Mouse (Mus musculus): ENCODE data around the gene Hmcn2.
A peak's percentile ranks its signal among the peaks of the same experiment; 100 is the strongest.

The Hmcn2 gene

DNA sequence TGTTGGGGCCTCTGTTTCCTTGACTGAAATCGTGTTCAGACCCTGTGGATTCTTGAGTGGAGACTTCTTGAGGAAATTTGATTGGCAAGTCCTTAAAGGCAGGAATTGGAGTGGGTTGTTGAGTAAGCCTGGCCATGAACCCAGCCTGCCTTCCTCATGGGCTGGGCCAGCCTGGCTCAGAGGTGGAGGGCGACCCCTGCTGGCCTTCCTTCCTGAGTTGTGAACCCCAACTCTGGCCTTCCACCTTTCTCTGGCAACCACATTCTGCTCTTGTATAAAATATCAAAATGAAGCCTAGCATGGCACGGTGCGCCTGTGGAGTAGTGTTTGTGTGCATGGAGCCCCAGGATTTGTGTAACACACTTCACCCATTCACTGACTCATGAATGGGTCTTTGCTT lies 8.5 kb upstream of the Hmcn2 start:
- DNase-seq, result peak in 1 of 2 experiments; percentile 33

DNA sequence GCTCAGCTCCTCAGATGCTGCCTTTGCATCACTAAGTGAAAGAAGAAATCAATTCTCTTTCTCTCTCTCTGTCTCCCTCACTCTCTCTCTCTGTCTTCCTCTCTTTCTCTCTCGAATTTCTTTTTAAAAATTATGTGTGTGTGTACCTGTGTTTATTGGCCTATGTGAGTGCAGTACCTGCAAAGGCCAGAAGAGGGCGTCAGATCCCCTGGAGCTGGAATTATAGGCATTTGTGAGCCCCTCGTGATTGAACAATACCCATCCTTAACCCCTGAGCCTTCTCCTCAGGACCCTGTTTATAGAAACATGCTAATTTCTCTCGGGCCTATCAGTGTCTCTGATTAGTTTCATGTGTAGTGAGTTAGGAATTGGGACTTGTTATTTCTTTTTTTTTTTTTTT lies 6.0 kb upstream of the Hmcn2 start:
- no peak for DNase-seq

DNA sequence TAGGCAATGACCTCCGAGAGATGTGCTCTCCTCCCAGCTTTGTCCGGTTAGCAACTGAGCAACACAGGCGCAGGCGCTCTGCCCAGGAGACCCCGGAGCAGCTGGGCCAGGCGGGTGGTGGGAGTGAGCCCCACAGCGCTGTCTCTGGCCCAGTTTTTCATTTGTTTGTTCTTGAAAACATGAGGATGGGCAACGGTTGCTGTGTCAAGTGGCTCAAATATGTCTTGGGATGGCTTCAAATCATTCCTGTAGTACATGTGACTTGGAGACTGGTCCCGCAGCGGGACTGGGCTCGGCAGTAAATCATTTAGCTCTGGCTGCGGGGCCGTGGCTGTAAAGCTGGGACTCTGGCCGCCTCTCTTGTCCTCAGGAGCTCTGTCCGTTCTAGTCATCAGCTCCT lies 4.7 kb upstream of the Hmcn2 start:
- no peak for DNase-seq

DNA sequence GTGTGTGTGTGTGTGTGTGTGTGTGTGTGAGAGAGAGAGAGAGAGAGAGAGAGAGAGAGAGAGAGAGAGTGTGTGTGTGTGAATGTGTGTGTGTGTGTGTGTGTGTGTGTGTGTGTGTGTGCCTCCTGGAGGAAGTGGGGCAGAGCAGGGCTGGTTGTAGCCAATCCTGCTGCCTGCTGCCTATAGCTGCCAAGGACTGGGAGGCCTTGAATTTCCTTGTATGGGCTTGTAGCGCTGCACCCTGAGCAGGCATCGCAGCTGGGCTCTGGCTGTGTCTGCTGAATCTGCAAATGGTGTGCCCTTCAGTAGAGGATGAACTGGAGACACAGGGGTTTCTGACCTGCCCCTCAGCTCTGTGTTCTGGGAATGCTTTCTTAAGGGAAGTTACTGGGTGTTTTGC lies 3.9 kb downstream of the Hmcn2 start:
- no peak for DNase-seq

DNA sequence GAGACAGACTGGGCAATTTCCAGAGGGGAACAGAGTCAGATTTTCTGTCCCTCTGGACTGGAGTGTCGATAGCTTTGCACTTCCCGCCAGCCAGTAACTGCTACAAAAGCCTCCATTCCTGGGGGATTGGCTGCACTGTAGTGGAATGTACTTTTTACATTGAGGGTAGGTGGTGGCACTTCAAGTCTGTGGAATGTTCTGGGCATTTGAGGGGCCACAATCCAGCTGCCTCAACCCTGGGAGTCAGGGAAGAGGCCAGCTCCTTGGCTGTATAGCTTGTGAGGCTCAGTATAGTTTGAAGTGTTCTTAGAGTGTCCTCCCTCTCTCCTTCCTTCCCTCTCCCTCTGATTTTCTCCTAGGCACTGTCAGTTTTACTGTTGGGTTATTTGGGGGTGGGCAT lies 5.0 kb downstream of the Hmcn2 start:
- DNase-seq, result no peak

DNA sequence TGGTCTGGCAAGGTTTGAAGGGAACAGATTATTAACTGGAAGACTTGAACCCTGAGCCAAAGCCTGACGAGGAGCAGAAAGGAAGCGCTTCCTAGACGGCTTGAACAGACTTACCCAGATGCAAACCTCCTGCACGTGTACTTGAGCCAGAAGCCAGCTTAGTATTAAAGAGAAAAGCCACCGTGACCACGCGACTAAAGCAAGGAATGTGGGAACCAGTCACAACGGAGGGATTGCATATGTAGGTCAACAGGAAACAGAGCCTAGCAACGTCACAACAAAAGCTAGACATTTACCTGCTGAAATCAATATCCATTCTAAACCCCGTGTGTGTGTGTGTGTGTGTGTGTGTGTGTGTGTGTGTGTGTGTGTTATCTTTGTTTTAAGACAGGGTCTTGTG lies 13.0 kb downstream of the Hmcn2 start:
- DNase-seq, result no peak

DNA sequence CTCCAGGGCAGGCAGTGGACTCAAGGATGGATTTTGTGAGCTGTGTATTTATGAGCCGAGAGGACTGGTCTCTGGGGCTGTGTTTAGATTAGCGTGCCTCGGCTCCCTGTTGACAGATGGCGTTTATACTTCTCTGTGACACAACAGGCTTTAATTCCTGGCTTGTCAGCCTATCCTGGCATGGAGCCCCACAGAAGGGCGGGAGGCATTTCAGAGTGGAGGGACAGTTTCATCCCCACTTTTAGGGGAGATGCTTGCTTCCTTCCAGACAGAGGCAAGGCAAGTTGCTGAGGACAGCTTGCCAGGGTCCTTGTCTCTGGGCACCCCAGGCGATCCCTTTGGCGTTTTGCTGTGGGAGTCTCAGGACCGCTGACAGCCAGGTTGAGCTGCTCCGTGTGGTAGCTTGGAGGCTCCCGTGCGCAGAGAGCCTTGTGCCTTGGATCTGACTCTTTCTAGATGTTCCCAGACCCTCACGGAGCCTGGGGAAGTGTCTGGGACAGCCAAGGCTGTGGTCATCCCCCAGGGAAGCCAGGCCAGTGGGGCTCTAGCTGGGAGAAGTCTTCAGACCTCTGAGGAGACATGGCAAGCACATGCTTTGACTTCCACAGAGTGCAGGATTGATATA lies 23.6 kb downstream of the Hmcn2 start:
- no peak for DNase-seq

DNA sequence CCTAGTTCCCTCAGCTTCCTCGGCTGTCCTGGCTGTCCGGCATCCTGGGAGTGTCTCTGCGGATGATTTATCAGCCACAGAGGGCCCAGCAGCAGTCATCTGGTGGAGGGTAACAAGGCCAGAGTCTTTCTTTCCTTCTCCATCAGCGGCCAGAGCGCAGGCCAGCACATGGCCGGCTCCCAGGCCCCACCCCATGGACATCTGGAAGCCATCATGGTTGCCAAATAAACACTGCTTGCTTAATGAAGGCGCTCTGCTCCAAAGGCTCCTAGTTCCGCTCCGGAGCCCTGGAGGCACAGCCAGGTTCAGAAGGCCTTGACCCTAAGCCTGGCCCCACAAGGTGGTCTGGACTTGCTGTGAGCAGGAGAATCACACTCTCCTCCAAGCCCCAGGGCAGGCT lies 25.6 kb downstream of the Hmcn2 start:
- peak; percentile 35 to 48 for DNase-seq

DNA sequence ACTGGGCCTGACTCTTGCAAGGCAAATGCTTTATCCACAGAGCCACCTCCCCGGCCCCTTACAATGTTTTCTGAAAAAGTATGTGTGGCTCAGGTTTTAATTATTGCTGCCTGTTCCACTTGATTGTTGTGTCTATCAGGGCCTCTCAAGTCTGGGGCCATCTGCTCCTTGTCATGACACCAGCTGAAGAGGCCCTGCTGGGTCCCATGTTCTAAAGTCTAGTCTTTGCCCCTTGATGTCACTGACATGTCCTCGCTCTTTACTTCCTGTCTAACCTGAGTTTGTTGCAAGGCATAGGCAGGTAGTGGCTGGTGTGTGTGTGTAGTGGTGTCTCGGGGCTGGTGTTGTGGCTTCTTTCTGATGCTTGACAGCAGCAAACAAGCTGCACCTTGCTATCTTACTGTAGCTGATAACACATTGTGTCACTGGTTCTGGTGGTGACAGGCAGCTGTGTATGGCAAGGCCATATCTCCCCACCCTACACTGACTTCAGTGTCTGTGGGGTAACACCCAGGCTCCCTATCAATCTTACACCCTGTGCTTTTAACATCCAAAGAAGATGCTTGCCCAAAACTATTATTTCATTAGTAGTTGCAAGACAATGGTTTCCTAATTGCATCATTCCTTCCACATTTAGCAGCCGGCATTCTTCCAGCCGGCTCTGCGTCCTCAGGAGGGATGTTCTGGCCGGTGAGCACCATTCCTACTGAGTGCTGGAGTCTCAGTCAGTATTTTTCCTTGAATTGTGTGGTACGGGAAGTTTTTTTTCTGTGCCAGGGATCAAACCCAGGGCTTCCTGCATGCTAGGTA lies 27.7 kb downstream of the Hmcn2 start:
- no peak for DNase-seq

DNA sequence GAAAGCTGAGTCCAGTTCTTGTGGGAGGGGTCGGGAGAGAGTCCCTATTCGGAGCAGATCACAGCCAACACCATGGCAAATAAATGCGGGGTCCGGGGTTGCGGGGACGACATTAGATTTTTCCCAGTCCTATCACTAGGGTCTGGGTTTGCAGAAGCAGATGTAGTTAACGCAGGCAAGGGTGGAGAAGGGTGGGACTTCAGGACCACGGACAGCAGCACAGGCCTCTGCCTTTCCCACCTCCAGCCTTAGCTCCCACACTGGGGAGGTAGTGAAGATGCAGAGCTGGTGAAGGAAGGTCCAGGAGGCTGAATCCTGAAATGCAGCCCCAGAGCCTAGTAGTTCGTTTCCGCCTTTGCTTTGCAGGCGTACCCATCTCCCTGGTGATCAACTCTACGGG lies 31.9 kb downstream of the Hmcn2 start:
- DNase-seq, result peak in 1 of 2 experiments; percentile 27

DNA sequence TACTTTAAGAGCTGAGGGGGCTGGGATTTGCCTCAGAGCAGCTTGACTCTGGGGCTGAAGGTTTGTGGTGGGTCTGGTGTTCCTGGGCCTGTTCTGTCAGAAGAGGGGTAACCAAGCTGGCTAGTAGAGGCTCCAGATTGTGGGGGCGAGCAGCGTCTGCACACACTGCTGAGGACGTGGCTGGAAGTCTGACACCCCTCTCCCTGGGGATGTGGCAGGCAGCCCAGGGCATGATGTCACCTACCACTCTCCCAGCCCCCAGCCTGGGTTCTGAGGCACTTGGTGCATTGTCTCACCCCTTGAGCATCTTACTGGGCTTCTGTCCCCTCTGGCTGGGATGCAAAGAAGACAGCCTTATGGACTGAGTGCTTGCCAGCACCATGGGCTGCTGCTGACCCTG lies 34.2 kb downstream of the Hmcn2 start:
- no peak for DNase-seq

DNA sequence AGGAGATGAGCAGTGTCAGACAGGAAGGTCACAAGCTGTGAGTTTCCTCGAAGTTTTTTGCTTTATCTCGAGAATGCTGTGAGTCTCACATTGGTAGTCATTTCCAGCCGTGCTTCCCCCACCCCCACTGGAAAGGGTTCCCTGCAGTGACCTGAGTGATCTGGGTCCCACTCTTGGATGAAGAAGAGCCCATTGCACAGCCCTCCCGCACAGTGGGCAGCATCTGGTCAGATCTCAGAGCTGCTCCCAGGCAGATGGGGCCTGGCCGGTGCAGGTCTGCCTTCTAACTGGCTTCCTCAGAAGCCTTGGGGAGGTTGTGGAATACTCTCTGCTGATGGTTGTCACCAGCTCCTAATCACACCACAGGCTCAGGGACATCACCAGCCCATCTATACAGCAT lies 34.6 kb downstream of the Hmcn2 start:
- no peak for DNase-seq

DNA sequence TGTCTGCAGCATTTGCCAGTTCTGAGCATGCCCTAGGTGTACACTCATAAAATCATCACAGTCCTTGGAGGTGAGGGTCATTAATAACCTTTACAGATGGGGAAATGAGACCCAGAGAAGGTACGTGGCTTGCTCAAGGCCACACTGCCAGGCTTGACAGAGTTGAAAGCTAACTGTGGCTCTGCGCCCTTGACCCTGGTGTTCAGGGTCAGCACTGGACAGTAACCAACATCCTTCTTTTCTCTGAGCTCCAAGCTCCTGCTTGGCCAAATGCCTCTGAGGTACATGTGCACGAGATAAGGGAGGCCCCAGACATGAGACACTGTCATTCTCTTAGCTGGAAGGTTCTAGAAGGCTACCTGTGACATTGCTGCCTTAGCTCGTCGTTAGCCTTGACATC lies 42.6 kb downstream of the Hmcn2 start:
- no peak for DNase-seq

DNA sequence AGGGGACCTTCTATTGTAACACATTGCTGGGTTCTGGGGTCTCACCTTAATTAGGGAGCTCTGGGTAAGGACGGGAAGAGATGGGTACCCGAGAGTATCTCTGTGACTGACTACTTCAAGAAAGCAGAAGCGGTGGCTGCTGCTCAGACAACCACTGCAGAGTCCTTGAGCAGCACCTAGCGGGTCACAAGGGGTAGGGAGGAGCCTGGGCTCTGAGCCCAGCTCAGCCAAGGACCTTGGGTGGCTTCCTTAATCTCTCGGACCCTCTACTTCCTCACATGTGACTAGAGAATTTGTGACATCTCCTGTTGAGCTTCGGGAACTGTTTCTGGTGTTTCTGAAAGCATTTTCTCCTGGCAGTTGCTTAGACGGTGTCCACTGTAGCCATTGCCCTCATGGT lies 45.1 kb downstream of the Hmcn2 start:
- DNase-seq, result no peak

DNA sequence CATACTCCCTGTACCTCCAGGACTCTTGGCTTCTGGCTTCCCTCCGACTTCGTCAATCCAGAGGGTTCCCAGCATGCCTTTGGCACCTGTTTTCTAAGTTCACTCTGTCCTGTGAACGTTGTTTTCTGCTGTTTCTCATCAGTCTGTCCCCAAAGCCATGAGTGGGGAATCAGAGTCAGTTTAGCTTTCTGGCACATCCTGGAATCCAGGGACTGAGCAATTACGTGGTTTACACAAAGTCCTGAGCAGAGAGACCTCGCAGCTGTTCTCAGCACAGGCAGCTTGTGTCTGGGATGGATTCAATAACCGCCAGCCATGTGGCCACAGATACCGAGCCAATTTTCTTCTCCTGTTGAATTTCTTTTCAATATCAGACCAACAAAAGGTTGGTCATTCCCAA lies 53.0 kb downstream of the Hmcn2 start:
- DNase-seq, result no peak

DNA sequence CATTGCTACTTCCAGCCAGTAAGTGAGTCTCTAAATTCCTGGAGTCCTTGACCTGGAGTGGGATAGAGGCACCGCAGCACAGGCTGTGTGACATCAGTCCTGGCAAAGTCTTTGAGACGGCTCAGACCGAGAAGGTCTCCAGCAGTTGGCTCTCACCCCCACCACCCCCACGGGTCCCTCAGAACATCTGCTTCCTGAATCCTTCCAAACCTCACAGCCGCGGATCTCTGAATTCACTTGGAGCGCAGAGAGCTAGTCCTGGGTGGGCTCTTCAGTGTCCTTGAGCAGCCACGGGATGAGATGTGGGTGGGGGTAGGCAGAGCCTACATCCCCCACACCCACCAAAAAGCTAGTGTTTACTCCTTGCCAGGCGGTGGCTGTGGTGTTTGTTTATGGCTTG lies 57.2 kb downstream of the Hmcn2 start:
- DNase-seq, result no peak

DNA sequence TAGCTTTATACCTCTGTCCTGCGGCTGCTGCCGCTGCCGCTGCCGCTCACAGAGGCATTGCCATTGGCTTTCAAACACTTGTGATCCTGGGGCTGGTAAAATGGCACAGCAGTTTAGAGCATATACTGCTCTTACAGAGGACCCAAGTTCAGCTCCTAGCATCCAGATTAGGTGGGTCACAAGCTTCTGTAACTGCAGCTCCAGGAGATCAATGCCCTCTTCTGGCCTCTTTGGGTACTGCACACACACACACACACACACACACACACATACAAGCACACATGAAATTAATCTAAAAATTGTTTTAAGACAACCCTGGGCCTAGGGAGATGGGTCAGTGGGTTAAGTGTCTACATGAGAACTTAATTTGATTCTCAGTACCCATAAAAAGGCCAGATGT lies 58.0 kb downstream of the Hmcn2 start:
- no peak for DNase-seq

DNA sequence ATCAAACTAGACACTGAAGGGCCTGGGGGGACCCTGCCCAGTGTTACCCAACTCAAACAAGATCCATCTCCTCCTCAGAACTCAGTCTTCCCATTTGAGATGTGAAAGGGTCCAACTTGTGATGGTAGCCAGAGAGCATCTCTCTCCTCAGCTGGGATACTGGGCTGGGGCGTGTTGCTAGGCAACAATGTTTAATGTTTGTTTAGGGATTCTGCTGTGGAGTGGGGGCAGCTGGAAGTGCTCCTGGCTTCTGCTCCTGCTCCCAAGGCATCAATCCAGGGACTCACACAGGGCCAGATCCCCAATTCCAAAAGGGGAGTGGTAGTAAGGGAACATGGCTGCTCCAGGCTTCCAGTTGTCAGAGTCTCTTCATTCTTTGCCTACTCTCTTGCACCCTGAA lies 60.2 kb downstream of the Hmcn2 start:
- DNase-seq, result no peak

DNA sequence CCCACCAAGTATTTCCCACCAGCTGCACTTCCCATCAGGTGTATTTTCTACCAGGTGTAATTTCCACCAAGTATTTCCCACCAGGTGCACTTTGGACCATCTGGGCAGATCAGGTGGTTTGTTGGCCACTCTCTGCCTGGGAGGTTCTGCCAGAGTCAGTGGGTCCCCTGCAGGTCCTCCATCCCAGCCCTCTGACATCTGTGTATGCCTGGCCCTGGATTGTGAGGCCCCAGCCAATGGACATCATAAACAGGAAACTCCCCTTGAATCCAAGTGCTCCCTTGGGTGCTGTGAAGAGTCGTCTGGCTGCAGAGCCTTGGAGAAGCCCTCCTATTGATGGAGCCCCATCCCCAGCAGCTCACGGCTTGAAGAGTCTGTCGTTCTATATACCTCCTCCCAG lies 61.8 kb downstream of the Hmcn2 start:
- DNase-seq, result no peak

DNA sequence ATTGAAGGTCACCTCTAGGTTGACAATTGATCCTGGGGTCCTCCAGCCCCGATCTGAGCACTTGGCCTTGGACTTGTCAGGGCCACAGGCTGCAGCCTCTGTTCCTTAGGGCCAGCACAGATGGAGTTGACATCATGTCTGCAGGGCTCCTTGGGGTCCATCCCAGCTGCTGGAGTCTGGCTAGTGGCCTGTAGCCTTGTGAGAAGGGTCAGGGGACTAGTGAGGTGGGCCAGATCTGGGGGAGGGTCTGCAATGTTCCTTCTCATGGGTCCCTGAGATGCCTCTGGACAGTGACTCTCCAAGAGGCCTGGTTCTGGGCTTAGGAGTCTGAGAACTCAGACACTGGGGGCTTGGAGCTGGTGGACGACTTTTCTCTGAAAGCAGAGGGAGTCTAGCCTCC lies 63.3 kb downstream of the Hmcn2 start:
- no peak for DNase-seq

DNA sequence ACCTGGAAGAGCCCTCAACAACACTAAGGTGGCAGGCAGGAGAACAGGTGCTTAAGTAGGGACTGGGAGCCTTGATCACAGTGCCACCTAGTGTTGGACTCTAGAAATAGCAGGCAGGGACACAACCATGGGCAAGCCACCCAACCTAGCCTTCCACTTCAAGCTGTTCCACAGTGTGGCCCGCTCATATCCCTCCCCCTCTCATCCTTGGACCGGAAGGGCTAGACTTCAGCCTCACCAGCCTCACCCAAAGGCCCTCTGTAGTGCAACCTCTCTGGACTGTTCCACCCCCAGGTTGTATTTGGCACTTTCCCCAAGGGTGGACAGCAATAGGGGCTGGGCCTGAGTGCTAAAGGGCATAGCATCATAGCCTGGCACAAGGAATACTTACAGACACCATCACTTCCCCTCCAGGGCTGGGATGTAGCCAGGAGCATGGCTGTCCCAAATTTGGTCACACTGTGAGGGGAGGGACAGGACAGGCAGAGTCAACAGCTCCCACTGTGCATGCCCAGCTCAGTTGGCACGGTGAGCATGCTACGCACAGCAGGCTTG lies 67.2 kb downstream of the Hmcn2 start:
- DNase-seq, result peak; percentile 19 to 37

DNA sequence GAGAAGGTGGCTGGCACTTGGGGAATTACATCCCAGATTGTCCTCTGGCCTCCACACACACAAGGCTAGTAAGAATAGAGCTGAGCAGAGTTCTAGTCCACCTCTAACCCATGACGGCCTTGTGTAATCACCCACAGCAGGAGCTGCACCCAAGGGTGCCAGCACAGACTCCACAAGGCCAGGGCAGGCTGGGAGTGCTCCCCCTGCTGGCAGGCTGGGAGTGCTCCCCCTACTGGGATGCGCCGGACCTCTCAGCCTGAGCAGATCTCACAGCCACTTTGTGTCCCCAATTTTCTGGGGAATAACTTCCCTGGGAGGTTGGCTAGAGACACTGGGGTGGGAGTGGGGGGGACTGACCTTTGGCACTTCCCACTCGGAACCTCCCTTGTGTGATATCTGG lies 68.7 kb downstream of the Hmcn2 start:
- DNase-seq, result peak in 1 of 2 experiments; percentile 37

DNA sequence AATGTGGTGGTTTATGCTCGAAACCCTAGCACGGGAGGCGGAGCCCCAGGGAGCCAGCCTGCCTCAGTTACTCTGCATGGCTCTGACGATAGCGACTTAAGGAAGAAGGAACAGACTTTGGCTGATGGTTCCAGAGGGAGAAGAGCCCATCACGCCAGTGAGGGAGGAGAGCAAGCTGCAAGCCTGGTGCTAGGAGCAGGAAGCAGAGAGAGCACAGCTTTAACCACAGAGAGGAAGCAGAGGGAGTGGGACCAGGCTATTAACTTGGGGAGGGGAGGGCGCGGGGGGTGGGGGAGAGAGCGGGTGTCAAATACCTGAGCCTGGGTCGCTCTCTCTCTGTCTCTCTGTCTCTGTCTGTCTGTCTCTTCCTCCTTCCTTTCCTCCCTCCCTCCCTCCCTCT lies 102.8 kb downstream of the Hmcn2 start:
- DNase-seq, result no peak

DNA sequence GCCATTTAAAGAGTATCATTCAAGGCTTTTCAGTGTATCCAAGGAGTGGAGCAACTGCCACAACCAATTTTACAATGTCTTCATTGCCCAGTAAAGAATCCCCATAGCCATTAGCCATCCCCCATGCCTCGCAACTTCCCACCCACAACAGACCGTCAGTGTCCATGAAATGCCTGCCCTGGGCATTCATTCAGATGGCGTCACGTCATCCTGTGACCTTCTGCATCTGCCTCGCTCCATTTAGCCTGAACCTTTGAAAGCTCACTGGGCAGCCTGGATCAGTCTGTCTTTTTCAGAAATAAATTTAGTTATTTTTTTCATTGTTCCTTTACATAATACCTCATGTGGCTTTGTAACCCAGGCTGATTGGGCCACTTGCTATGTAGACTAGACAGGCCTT lies 103.8 kb downstream of the Hmcn2 start:
- no peak for DNase-seq

DNA sequence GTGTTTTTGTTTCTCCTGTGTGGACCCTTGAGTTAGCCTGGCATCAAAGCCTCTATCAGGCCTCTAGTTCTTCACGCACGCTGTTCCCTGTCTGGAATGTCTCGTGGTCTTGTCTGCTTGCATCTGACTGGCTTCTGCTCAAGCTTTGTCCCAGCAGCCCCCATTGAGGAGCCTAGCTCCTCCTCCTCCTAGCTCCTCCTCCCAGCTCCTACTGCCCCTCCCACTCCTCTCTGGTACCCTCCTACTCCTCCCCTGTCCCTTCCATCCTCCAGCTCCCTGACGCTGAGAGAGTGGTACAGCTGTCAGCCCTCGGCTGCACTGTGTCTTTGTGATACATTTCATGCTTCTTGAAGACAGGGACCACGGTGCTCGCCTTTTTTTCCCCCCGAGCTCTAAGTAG lies 104.4 kb downstream of the Hmcn2 start:
- no peak for DNase-seq
